Mouse (Mus musculus): ENCODE data around the gene Dhx37.

Gene Dhx37

GRCm38 (mm10) chr5:125407910-125408575 is 25.9 kb downstream of the Dhx37 start:
- WGBS: 77% methylated on average over 14 of the region's 14 CpGs

- WGBS: 61% methylated on average over 13 of the region's 13 CpGs
These were observed 26.7 kb downstream of the Dhx37 start for GRCm38 (mm10) chr5:125407020-125407830.

DNA sequence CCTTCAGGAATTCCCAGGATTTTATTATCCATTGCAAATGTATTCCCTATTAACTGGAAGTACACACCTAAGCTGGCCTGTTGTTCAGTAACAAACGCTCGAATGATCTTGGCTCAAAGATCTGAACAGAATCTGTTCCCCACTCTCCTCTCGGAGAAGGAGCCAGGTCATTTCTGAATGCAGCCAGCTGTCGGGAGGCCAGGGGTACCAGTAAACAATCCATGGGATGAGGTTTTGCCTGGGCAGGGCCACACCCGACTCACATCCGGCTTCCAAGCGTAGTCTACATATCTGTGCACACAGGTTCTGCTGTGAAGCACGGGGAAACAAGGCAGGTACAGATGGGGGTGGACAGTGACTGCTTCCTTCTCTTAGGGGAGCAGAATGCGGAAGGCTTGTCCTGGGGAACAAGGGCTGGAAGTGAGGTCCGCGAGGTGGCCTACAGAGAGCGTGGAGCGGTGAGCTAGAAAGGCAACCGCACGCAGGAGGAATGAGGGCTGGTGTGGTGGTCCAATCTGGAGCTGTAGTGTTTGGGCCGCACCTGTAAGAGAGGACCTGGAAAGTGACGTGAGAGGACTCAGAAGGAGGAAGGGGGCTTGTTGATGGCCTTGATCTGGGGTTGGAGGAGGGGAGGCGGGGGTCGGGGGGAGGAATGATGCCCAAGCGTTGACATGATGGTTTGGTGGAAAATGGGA is 27.5 kb downstream of the Dhx37 start:
- WGBS: 5% methylated on average over 20 of the region's 20 CpGs

GRCm38 (mm10) chr5:125405546-125406248 is 28.2 kb downstream of the Dhx37 start:
- WGBS: under 1% methylated on average over 31 of the region's 31 CpGs

GRCm38 (mm10) chr5:125404903-125405545 is 28.9 kb downstream of the Dhx37 start:
- WGBS: under 1% methylated on average over 28 of the region's 28 CpGs

GRCm38 (mm10) chr5:125404536-125404902 is 29.4 kb downstream of the Dhx37 start:
- 3% methylated on average over 7 of the region's 7 CpGs for whole genome bisulfite sequencing

- 19% methylated on average over 31 of the region's 31 CpGs for WGBS
These were observed 30.1 kb downstream of the Dhx37 start for GRCm38 (mm10) chr5:125403481-125404465.

DNA sequence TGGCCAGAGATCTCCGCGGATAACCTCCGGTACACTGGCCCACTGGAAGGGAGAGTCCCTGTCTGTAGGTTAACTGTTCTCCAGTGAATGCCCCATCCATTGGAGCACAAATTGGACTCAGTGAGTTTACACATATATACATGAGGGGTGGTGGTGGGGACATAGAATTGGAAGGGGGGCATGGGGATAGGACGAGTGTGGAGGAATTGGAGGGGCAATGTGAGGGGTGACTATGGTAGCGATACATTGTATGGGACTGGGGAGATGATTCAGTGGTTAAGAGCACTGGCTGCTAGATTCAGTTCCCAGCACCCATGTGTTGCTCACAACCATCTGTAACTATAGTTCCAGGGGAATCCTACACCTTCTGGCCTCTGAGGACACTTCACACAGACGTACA is 30.9 kb downstream of the Dhx37 start:
- WGBS: 84% methylated on average over 6 of the region's 6 CpGs

- 77% methylated on average over 10 of the region's 10 CpGs for WGBS
These were observed 31.4 kb downstream of the Dhx37 start for GRCm38 (mm10) chr5:125402476-125402875.

- WGBS: 63% methylated on average over 7 of the region's 7 CpGs
These were observed 33.0 kb downstream of the Dhx37 start for GRCm38 (mm10) chr5:125400903-125401302.

DNA sequence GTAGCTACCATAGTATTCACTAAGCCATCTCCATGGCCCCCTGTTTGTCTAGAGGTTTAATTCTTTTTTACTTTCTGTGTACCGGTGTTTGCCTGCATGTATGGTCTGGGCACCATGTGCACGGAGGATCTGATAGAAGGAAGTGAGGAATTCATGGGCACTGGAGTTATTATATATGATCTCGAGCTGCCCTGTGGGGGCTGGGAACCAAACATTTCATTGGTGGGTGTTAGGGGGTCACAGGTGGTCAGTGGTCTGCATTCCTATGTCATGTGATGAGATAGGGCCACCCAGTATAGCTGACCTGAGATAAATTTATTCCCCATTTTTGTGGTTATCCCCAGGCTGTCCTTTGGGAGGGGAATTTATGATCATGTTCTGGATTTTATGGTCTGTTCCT is 38.9 kb downstream of the Dhx37 start:
- 52% methylated on average over 3 of the region's 3 CpGs for WGBS

DNA sequence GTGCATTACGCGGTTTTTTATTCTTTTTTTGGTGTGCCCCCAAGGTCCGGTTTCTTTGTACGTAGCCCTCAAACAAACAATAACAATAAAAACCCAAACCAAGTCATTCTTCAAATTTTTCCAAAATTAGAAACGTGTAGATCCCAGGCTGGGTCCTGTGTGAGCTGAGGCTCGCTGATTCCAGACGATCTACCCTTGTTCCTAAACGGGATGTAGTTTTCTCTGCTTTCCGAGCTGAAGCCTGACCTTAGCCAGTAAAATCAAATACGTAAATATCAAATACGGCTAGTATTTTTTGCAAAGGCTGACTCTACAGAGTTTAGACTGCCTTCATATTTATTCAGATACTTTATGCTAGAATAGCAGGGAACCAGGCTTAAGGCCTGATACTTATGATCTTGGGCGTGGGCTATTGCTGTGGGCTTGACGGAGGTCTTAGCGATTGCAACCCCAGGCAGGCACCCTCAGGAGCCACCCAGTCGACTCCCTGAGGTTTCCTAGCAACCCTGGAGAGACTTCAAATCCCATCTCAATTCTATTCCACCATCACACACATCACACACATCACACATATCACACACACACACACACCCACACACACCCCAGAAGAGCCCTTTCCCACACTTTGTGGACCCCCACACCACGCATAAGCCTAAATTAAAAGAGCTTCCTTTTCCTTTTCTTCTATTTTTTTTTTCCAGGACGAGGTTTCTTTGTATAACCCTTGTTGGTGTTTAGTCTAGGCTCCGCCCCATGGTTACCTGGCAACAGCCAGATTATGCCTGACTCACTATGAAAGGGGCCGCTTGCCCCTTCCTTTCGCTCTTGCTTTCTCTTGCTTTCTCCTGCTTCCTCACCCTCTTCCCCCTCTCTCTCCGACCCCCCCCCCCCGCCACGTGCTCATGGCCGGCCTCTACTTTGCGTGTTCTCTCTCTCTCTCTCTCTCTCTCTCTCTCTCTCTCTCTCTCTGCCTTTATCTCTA is 40.0 kb downstream of the Dhx37 start:
- WGBS: 3% methylated on average over 23 of the region's 25 CpGs

DNA sequence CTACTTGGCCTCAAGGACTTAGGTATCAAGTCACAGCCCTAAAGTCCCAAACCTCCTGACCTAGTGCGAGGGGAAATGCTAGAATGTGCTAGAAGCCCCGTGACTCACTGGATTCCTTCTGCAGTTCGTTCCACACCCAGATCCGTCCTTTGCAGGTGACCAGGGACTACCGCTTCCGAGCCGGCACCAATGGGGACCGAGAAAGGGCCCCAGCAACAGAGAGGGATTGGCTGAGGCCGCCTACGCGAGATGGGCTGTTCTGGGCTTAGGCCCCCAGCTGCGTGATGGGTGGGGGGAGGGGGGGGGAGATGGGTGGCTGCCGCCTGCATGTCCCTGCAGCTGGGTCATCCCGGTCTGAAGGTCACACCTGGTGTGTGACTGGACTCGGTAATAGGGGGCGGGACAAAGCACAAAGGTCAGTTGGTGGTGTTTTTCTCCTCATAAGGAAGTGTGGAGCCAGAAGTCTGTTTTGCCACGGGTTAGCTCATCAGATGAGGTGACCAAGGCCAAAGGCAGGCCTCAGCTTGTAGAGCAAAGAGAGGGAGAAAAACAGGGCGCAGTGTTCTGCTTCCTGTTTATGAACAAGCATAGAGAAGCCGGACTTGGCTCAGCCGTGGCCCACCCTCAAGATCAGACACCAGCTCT is 40.8 kb downstream of the Dhx37 start:
- under 1% methylated on average over 20 of the region's 20 CpGs for WGBS

GRCm38 (mm10) chr5:125392618-125392976 is 41.3 kb downstream of the Dhx37 start:
- WGBS: 2% methylated on average over 1 of the region's 1 CpGs

DNA sequence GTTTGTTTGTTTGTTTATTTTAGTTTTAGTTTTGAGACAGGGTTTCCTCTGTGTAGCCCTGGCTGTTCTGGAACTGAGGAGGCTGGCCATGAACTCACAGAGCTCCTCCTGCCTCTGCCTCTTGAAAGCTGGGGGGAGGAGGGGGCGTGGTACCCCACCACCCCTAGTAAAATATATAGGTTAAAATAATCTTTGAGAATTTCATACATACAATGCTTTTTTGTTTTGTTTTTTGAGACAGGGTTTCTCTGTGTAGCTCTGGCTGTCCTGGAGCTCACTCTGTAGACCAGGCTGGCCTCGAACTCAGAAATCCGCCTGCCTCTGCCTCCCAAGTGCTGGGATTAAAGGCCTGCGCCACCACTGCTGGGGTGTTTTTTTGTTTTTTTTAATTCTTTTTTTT is 41.7 kb downstream of the Dhx37 start:
- WGBS: 83% methylated on average over 4 of the region's 4 CpGs

- 11% methylated on average over 5 of the region's 5 CpGs for WGBS
These were observed 42.3 kb downstream of the Dhx37 start for GRCm38 (mm10) chr5:125391609-125392008.

- 76% methylated on average over 3 of the region's 3 CpGs for WGBS
These were observed 42.9 kb downstream of the Dhx37 start for GRCm38 (mm10) chr5:125390906-125391477.

All from cerebral cortex, adult 2 months (tissue).